Mouse (Mus musculus) bone marrow, adult 2 months (tissue): Measurements from ENCODE around the gene Ppp3ca.

Experiments
- CTCF ChIP-seq: fragments of 200-500 bp; IDR thresholded peaks from 2 replicates; pipeline ENCODE4 v1.5.1; 2011; ENCODE audit warnings: low read length, control low read depth; ENCODE audit not compliant: control insufficient read depth, insufficient read depth
- POLR2A ChIP-seq: fragments of 200-500 bp; IDR thresholded peaks from 2 replicates; pipeline ENCODE4 v1.6.1; 2011; ENCODE audit warnings: low read depth, mild to moderate bottlenecking, control low read depth, low read length, borderline replicate concordance; ENCODE audit not compliant: control insufficient read depth

GRCm38 (mm10) chr3:136736773-136737298, 66.9 kb downstream of the Ppp3ca start:
- TF ChIP-seq CTCF (no peak), POLR2A (no peak)
